Mouse (Mus musculus): ENCODE measurements around the gene Zfp950.
"Not testable (repeated sequence)": the region's sequence is repeated elsewhere in the genome, so short reads cannot be mapped to it uniquely, and the experiment has no call there.

Zfp950 gene

DNA sequence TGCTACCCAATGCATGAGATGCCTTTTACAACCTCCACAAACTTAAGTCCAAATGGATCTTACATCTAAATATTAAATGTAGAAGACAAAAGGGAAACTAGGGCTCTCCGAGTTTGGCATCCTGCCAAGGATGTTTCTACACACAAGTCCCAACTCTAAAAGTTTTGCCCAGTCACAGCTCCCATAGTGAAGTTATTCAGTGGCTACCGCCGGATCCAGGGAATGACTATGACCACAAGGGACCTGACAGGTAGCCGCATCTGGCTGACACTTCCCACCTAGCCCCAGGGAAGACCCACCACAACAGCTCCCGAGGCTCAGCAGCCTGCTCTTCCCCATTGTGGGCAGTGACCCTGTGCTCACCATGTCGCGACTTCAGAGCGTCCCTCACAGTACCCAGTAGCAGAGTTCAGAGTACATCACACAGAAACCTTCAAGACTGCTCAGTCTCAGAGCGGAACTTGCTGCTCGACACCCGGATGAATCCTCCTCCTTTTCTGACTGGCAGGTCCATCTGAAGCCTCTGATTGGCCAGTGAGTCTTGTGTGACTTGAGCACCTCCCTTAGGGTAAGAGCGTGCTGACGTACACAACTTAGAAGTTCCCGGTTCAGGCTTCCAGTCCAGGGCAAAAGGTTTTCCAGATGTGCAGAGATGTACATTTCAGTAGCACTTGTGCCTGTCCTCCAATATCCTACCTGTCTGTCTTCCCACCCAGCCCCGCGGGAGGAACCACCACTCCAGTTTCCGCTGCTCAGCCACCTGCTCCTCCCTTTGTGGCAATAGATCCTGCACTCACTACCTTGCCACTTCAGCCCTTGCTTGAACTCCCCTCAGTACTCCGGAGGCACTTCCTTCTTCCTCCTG lies at the start of gene Zfp950:
TSS of gene Zfp950 (minus strand) at position 499 of the 865 bp plus-strand sequence.
- DNase-seq (ENCODE audit: low spot score) = peak; percentile 88

DNA sequence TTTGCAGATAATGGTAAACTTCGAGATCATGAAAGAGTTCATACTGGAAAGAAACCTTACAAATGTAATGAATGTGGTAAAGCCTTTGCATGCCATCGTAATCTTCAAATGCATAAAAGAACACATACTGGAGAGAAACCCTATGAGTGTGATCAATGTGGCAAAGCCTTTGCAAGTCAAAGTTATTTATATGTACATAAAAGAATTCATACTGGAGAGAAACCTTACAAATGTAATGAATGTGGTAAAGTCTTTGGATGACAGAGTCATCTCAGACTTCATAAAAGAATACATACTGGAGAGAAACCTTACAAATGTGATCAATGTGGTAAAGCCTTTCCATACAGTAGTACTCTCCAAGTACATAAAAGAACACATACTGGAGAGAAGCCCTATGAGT lies 43.0 kb upstream of the Zfp950 start, which contains the start of gene Gm6020:
TSS of gene Gm6020 (plus strand) at position 301 of the 400 bp plus-strand sequence.
- not testable (repeated sequence) for DNase-seq (ENCODE audit: low spot score)

DNA sequence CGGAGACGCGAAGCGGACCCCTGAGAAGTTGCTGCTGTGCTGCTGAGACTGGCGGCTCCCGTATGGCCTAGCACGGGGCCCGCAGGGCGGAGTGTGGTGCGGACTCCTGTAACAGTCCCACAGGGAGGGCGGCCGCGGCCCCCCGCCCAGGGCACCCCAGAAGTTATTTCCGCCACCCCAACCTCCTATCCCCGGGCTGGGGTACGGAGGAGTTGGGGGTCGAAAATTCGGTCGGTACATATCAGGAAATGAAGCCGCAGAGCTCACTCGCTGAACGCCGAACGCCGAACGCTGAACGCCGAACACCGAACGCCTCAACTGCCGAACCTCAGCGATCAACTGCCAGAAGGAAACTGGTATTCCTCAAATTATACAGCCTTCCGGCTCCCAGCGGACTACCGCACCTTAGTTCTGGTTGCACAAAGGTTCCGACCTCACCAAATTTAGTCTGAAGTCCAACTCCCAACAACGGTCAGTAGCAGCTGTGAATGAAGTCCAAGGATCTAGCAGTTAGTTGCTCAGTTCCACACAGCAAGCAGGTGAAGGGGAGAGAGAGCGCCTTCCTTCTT lies 35.2 kb upstream of the Zfp950 start, which contains the start of gene Gm7102:
TSS of gene Gm7102 (minus strand) at position 554 of the 569 bp plus-strand sequence.
- DNase-seq (ENCODE audit: low spot score) = no peak

DNA sequence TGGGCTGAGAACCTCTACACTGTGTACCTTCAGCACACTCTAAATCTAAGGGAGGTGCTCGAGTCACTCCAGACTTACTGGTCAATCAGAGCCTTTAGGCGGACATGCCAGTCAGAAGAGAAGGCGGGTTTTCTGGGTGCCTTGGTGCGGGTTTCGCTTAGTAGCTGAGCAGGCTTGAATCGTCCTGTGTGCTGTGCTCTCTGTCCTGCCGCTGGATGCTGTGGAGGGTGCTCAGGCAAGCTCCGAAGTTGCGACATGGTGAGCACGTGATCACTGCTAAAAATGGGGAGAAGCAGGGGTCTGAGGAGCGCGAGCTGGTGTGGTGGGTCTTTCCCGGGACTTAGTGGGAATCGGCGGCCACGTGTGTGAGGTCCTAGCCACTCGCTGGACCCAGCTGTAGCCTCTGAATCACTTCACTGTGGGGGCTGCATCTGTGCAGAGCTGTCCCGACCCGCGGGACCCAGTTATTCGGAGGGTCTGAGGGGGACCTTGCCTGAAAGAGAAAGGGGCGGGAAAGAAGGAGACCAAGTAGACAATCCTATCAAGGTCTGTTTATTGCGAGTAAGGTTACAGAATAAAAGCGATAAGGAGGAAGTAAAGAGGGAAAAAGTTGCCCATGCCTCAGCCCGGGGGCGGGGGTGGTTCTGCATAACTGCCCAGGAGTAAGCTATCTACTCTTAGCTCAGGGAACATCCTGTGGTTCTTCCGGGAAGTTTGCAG lies 11.2 kb upstream of the Zfp950 start:
- no peak for DNase-seq (ENCODE audit: low spot score)

DNA sequence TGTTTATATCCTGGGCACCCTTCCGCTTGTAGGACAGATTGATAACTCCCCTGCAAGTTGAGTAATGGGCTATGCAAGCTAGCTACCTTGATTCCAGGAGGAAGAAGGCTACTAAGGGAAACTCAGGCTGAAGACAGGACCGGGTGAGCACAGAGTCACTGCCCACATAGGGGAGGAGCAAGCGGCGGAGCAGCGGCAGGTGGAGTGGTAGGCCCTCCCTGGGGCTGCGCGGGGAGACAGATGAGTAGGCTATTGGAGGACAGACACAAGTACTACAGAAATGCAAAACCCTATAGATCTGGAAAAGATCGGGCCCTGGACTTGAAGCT lies 10.7 kb upstream of the Zfp950 start:
- DNase-seq (ENCODE audit: low spot score) = no peak

DNA sequence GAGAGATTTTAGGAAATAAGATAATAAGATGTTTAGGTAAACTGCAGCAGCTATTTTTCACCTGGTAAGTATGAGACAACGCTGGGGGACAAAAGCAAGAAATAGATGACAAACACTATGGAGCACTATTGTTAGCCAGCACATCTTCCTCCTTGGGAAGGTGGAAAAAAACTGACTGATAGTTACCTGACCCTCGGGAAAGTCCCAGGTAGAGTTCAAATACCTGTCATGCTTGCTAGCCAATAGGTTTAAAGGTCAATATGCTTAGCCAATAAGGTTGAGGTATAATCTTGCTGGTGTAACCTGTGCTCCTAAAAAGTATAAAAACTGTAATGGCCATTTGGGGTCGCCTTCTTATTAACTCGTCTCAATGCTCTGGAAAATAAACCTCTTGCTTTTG lies 659 bp upstream of the Zfp950 start:
- no peak for DNase-seq (ENCODE audit: low spot score)

DNA sequence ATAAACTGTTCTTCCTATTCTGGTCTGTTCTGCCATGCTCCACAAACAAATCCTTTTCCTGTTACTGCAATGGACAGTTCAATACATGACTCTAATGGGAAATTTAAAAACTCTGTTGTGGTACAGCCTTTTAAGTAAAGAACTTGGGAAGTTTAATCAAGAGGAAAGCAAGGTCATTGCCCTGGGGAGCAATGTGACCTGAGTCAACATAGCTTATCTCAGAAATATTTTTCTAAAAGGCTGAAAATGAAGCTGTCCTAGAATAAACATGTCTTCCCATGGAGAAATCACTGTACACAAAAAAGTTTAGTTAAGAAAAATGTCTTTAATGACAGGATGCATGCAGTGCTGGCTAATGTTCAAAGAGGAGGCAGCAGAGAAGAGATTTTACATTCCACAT lies 2.0 kb downstream of the Zfp950 start:
- no peak for DNase-seq (ENCODE audit: low spot score)

DNA sequence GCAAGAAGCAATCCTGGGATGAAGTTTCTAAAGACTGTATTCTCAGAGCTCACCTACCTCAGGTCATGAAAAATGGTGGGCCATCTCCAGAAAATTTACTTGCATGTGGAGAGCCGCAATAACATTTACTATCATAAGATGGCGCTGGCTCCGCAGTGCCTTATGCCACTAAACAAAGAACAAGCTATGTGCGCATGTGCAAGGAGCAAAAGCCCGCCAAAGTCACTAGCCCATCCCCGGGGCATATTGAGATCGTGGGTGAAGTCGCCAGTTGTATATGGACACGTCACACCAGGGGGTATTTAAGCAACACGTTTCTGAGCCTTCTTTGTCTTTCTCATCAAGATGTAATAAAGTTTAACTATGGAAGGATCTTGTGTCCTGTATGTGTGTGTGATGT lies 9.5 kb downstream of the Zfp950 start:
- no peak for DNase-seq (ENCODE audit: low spot score)

DNA sequence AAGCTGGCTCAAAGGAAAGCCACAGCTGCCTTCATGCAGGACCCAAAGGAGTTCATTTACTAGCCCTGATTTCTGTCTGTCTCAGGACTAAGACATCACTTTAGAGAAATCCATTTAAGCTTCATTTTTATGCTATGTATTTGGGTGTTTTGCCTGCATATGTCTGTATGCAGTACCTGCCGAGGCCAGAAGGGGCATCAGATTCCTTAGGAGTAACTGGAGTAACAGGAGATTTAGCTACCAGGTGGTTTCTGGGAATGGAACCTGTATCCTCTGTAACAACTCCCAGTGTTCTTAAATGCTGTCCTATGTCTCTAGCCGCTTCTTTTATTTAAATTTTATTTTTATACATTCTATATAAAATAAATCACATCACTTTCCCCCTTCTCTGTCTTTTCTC lies 30.5 kb downstream of the Zfp950 start:
- DNase-seq (ENCODE audit: low spot score) = peak; percentile 28

DNA sequence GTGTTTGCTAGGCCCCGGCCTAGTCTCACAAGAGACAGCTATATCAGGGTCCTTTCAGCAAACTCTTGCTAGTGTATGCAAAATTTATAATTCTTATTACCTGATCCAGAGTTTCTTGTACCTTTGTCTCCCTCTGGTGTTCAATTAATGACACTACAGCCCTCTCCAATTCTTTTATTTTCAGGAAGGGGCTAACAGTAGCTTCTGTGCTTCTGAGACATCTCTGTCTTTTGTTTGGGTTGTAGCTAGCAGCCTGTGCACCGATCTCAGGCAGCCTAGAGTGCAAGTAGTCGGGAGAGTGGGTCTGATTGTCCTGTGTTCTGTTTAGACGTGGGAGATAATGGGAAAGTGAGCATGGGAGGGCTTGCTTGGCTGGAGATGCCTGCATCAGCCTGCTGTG lies 42.9 kb downstream of the Zfp950 start:
- peak; percentile 23 for DNase-seq (ENCODE audit: low spot score)

DNA sequence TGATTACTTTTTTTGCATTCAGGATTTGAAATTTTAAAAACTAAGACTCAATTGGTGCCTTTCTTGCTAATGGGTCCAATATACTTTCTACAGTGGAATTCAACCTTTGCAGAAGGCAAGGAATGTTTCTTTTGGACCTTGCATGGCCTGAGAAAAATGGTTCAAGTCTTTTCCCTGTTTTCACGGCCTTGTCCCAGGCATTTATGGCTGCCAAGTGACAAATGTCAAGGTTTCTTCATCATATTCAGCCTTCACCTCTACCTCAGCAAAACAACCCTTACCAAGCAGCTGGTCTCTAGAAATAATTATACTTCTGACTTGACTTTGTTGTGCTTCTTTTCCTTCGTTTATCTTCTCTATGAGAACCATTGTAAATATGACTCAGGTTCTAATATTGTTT lies 43.9 kb downstream of the Zfp950 start:
- no peak for DNase-seq (ENCODE audit: low spot score)

DNA sequence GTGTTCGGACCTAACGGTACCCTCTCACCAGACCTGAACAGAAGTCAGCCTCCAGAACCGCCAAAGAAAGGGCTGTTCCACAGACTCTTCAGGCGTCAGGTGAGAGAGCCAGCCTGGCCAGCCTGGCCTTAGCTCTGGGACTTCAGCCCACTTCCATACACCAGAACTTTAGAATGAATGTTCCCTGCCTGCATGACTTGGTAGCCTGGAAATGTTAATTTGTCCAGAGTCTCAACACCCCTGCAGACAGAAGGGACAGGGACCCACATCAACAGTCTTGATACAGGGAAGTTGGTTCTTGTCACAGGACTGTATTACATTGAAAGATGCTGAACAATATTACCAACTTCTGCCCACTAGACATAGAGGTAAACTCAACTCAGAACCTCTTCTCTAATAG lies 50.1 kb downstream of the Zfp950 start:
- DNase-seq (ENCODE audit: low spot score) = no peak

DNA sequence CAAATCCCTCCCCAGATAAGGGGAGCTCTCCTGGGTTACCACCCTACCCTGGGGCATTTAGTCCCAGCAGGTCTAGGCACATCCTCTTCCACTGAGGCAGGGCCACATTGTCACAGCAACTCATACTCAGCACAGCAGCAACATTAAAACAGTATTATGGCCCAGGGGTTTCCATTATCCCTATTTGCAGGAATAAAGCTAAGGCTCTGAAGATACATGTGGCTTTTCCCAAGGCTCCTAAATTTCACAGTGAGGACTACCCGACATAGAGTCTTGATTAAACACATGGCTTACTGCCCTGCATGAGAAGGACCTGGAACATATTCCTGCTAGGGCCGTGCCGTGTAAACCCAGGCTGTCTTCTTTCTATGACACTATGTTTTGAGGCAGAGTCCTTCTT lies 51.6 kb downstream of the Zfp950 start:
- DNase-seq (ENCODE audit: low spot score) = no peak

DNA sequence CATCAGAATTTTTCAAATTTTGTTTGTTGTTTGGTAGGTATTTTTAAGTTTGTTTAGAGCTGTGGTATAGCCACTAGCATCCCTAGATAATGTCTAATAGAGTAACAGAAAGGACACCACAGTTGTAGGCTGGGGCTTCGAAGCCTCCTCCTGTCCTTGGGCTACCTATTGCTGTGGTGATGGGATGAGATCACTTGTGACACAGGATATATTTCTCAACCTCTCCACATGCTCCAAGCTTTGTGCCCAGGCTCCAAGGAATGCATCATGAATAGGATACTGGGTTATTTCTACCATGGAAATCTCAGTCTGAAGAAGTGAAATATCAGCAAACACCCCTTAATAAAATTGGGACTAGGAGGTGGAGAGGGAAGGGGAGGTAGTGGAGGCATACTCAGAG lies 52.9 kb downstream of the Zfp950 start:
- DNase-seq (ENCODE audit: low spot score) = no peak

DNA sequence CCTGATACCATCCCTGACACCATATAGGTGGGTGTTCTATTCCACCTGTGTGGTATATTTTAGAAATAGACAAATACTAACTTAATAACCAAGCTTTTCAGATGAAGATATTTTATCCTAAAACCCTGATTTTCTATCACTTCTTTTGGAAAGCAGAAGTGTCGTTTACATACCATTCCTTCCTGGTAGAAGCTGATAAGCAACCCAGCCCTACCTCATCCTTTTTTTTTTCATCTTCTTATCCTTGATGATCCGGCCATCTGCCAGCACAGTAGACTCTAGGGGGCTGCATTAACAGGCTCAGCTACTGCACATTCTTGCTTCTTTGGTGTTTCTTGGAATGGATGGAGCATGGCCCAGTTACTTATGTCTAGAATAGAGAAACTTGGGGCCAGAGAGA lies 55.4 kb downstream of the Zfp950 start:
- DNase-seq (ENCODE audit: low spot score) = no peak

DNA sequence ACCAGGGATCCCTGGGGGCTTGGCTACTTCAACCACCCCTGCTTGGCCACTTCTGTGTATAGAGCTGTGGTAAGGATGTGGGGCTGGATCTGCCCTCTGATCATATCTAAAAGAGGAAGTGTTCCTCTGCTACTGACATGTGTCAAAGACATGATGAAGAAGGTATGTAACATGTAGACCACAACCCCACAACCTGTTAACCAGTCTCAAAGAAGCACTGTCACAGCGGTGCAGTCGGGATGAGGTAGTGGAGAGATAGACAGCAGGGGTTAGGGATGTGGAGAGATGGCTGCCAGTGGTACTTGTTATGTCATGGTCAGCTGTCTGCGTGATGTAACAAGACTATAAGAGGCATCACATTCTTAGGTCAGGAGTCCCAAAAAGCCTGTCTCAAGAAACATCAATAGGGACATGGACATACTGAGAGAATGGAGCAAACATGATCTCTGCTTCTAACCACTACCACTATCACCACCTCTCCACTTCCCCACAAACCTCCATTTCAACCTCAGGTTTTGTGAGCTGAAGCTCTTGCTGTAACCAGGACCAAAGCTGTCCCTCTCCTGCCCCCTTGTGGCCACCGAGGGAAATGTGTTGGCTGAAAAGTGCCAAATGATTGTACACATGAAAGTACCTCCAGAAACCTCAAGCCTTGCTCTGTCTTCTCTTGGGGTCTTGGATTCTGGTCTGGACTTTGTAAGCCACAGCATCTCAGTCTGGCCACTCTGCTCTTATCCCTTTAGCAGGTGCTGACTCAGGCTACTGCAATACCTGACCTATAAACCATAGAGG lies 56.3 kb downstream of the Zfp950 start:
- peak; percentile 76 for DNase-seq (ENCODE audit: low spot score)

DNA sequence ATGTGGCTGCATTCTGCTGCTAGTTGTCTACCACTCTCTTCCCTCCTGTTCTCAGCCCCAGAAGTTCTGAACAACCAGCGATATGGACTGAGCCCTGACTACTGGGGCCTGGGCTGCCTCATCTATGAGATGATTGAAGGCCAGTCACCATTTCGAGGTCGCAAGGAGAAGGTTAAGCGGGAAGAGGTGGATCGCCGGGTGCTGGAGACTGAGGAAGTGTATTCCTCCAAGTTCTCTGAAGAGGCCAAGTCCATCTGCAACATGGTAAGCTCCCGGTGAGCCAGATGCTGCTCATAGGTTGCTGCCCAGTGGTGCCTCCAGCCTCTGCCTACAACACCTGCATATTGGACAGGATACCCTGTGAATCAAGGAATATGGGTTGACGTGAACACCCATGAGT lies 57.6 kb downstream of the Zfp950 start:
- no peak for DNase-seq (ENCODE audit: low spot score)

DNA sequence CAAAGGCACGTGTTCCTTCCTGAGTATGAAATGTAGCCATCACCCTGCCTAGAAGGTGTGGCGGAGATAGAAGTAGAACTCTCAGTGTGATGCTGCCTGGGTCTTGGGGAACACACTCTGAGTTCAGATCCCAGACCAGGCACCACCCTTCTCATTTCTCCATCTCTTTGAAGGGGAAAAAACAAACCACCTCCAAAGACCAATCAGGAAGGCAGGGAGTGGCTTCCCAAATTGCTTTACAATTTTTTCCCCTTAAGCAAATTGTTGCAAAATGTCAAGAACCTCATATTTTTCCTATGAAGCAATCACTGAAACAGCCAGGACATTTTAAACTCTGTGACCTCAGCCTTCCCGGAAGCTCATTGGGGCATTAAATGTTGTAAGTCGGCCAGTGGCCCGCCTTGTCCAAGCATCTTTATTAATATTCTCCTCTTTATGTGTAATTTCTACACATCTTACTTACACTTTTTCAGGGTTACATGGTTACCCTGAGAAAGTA lies 60.3 kb downstream of the Zfp950 start:
- DNase-seq (ENCODE audit: low spot score) = no peak

DNA sequence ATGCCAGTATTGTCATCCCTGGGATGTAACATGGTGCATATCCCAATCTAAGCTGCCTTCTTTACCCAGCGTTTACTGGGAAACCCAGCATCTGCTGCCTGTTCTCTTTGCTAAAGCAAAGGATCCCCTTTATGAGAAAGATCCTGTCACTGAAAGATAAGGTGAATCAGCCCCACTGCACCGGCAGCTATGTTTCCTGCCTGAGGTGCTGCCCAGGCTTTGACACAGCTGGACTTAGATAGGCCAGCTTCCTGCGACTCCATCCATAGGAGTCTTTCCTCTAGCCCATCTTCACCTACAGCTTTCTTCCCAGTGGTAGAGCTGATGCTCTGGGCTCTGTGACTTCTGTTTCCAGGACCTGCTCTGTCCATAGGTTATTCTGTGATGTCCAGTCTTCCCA lies 62.0 kb downstream of the Zfp950 start:
- DNase-seq (ENCODE audit: low spot score) = peak; percentile 16

DNA sequence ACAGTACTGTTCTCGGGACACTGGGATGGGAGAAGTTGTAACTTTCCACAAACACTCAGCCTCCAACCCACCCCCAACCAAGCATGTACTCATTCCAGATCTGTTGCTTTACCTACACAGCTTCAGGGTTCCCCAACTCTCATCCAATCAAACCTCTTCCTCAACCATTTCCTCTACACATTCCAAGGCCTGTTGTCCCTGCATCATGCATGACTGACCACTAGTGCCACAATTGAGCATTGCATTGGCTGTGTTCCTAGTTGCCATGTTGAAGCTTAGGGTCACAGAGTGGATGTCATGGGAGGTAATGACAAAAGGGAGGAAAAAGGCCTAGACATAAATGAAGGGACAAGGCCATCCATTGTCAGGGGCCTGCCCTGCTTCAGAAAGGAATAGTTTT lies 75.6 kb downstream of the Zfp950 start:
- DNase-seq (ENCODE audit: low spot score) = no peak

DNA sequence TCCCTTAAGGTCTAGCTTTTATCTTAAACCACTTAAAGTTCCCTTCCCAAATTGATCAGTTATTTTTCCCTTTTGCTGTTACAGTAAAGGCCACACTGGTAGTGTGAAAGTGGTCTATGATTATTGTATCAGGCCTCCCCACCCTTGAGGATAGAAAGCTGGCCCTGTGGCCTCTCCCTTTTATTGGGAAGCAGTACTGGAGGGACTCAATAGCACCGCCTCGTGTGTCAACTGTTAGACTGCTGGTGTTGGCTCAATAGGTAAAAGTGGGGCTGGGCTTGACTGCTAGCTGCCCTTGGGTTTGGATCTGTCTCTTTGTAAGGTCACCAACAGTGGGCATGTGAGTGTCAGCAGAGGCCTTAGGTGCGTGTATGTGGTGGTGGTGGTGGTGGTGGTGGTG lies 76.3 kb downstream of the Zfp950 start:
- DNase-seq (ENCODE audit: low spot score) = no peak

DNA sequence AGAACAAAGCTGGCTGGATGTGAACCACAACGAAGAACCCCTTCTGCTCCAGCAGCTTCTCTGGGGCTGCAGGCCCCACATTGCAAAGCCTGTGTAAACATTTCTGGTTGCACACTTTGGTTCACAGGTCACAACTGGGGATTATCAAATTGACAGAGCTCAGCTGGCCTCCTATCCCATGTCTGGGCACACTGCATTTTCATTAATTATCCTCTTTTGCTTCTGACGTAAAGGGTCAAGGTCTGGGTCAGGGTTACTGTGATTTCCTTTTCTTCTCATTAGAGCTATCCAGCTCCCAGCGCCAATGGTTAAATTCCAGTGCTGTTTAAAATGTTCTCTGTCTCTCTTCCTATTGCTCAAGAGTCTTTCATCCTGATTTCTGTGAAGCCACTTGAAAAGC lies 83.1 kb downstream of the Zfp950 start:
- DNase-seq (ENCODE audit: low spot score) = no peak
